Mouse (Mus musculus) thymus, postnatal 25 days (tissue): Measurements from ENCODE around the gene Ttc41.

Experiments used
- DNase-seq: peaks from one replicate; pipeline ENCODE4 v3.0.0; 2022

The Ttc41 gene

DNA sequence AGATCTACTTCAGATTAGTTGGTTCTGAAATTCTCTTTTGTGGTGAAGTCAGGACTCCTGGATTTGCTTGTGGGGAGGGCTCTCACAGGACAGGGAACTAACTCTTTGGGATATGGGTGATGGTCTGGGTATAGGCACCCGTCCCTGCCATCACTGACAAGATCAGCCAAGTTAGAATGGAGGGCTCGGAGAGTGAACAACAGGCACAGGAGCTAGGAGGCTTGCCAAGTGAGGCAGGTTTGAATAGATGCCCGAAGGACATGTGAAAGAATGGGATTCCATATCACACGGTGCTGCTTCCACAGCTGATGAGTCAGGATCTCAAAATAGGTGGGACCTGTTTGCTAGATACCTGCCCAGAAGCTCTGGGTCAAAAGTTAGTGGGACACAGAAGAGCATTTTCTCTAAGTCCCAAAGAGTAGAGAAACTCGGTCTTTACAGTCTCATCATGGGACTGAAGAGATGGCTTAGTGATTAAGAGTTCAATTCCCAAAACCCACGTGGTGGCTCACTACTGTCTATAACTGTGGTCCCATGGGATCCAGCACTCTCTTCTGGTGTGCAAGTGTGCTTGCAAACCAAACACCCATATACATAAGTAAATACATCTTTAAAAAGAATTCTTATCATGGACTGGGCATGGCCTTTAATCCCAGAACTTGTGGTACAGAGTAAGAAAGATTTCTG lies 50.3 kb downstream of the Ttc41 start:
- DNase-seq = no peak

- no peak for DNase-seq
Measured at GRCm38 (mm10) chr10:86757724-86758123, 52.1 kb downstream of the Ttc41 start.

GRCm38 (mm10) chr10:86758211-86758610 lies 52.6 kb downstream of the Ttc41 start:
- DNase-seq = no peak

DNA sequence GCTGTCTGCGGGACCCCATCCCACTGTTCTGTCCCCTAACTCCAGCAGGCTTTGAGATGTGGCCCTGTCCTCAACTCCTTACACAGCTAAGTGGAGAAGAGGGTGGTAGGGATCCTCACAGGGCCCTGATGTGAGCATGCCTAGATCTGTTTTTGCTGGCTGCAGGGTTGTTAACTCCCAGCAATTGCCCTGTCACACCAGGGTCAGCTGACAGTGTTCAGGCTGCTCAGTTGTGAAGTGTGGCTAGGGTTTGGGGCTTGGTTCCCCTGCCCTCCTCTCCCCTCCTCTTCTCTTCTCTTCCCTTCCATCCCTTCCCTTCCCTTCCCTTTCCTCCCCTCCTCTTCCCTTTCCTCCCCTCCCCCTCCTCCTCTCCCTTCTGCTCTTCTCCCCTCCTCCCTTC lies 55.6 kb downstream of the Ttc41 start:
- no peak for DNase-seq

DNA sequence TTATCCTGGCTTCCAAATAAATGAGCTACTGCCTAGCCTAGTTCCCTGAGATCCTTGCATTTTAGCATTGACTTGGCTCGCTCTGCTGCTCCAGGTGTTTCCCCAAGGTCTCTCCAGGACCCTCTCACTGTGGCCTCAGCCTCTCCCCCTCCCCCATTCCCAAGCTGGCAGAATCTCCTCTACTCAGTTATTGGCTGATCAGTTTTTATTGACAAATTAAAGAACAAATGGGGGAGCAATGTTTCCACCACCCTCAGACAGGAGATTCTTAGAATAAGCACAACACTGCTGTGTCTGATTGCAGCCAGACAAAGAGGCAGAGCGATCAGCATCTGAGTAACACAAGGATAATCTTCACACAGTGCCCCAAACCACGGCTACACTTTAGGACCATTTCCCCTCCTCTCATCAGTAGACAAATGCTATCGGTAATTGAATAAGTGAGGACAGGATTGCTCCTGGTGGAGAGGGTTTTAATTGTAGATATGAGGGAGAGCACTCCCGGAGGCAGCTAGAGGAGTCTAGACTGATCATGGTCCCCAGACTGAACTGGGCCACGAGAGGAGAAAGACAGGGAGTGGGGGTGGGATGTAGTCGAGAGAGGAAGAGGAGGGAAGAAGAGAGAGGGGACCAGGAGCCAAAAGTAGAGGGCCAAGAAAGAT lies 56.2 kb downstream of the Ttc41 start:
- DNase-seq = no peak

DNA sequence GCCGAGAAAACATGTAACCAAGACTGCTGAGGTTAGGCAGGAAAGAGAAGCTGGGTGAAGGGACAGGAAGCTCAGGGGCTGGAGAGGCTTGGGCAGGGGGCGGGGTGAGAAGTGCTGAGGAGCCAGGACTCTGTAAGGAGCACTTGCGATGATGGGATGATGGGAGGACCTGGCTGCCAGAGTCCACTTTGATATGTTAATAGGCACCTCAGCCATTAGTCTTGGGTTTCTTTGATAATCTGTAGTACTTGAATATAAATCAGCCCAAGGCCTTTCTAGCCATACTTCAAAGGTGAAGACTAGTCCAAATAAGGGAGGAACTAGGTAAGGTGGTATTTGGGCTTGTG lies 56.7 kb downstream of the Ttc41 start:
- DNase-seq = no peak

GRCm38 (mm10) chr10:86763672-86764071 lies 58.1 kb downstream of the Ttc41 start, which contains the start of gene Gm49358:
Gene Gm49358, plus strand, starts transcription at chr10:86763972.
- DNase-seq = no peak

GRCm38 (mm10) chr10:86765344-86765966 lies 59.8 kb downstream of the Ttc41 start:
- no peak for DNase-seq

DNA sequence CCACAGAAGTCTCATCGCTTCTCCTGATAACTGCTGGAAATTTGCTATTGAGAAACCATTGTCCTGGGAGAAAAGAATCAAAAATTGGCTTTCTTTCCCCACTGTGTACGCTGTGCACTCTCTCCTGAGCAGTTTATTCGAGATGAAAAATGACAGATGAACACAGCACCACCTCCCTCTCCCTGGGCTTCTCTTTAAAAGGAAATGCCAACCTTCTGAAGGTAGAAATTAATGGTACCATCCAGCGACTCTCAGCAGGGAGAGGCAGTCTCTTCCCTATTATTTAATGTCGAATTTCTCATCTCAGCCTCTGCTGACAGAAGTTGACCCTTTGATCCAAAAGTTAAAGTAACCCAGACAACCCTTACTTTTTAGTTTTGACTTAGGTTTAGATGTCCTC lies 63.6 kb downstream of the Ttc41 start:
- no peak for DNase-seq

- DNase-seq = no peak
Measured at GRCm38 (mm10) chr10:86769797-86770196, 64.2 kb downstream of the Ttc41 start.

DNA sequence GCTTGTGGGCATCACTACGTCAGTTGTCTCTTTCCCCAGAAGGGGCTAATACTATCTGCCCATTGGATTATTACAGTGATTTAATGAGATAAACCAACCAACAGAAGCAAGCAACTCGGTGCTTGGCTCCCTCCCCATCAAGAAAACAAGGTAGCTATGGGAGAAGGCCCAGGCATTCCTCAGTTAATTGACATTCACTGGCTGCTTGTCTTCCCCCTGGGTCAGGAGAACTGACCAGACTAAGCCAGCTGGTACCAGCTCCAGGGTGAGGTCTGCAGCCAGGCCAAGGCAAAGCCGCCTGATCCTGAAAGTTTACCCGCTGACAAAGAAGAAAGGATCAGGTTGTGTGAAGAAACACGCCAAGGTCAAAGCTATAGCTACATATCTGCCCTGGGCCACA lies 66.1 kb downstream of the Ttc41 start:
- no peak for DNase-seq

DNA sequence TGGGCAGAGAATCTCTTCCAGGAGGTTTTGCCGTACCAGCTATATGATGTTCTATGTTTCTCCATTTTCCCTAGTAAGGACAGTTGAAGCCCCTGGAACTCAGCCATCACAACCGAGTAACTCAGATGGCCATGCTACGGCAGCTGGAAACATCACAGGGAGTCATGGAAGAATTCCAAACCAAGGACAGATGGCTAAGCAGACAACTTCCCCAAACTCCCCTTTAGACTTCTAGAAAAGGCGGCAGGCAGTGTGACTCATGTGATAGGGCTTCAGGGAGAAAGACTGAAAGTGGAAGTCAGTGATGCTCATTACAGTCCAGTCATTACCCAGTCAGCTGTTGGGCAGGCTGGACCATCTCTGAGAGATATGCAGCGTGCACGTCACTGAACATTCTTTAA lies 66.6 kb downstream of the Ttc41 start:
- no peak for DNase-seq

DNA sequence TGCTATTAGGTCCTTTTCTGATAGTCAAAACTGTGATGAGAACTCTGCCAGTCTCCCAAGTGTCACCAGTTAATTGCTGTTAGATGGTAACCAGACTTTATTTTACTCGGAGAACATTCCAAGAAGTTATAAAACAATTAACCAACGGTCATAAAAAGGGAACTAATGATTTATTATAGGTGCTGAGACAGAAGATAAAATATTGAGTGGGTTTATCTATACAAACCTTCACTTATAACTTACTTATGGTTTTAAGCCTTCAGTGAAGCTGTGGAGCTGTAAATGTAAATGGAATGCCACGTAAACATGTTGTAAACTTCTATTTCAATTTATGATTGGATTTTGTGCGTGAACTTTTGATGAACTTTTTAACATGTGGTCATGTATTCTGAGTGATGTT lies 67.7 kb downstream of the Ttc41 start:
- DNase-seq = no peak

GRCm38 (mm10) chr10:86776281-86776680 lies 70.7 kb downstream of the Ttc41 start:
- DNase-seq = no peak

DNA sequence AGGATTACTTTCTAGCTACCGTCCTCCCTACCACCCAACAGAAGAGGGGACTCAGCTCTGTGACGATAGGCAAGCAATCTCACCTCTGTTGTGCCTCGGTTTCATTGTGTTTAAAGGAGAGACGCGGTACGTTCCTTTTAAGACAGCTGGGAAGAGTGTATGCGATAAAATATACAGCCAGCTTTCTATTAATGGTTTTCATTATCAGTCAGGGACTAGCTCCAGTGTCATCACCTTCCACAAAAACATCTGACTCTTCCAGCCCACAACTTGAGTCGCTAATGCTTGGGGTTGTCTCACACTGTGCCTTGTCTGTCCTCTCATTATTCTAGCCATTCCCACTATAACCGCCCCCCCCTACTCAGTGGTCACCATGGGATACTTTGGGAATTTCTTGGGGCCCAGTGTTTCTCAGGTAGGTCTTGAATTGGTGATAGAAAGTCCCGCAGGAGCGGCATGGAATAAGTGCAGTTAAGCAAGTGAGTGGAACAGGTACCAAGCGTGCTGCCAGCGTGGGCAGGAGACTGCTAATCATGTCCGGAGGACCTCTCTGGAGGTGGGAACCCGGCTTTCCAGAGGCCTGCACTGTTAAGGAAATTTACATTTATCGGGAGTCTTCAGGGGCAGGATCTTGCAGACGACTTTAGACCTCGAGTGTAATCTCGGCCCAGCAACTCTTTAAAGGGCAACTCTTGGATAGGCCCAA lies 72.2 kb downstream of the Ttc41 start:
- DNase-seq = no peak

DNA sequence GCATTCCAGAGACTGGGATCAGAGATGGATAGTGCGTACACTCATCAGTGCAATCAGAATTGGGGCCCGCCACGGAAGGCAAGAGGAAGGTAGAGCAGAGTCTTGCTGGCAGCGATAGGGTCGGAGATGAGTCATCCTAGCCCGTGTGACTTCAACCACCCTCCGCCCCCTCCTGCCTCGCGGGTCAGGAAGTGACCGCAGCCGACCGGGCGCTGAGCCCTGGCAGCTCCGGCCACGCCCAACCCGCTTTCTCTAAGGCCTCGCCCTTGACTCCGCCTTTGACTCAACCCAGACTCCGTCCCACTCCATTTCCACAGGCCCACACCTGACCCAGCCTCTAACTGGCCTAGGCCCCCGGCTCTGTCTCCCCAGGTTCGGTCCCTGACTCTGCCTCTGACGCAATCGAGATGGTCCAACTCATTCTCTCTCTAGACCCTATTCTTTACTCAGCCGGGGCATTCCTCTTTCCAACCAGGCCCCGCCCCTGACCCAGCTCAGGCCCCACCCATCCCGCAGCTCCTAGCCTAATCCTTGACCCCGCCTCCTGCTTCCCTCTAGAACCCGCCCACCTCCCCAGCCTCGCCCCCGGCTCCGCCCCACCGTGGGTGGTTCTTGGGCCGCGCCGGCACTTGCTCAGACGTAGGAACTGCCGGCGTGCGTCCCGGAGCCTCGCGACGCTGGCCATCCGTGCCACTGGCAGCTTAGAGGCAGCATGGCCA lies 72.9 kb downstream of the Ttc41 start, which contains the start of gene Nt5dc3:
Gene Nt5dc3 (plus strand): TSS at position 608 of the 719 bp plus-strand sequence.
- peak; percentile 95 for DNase-seq

GRCm38 (mm10) chr10:86779117-86779755 lies 73.6 kb downstream of the Ttc41 start:
- DNase-seq = no peak

DNA sequence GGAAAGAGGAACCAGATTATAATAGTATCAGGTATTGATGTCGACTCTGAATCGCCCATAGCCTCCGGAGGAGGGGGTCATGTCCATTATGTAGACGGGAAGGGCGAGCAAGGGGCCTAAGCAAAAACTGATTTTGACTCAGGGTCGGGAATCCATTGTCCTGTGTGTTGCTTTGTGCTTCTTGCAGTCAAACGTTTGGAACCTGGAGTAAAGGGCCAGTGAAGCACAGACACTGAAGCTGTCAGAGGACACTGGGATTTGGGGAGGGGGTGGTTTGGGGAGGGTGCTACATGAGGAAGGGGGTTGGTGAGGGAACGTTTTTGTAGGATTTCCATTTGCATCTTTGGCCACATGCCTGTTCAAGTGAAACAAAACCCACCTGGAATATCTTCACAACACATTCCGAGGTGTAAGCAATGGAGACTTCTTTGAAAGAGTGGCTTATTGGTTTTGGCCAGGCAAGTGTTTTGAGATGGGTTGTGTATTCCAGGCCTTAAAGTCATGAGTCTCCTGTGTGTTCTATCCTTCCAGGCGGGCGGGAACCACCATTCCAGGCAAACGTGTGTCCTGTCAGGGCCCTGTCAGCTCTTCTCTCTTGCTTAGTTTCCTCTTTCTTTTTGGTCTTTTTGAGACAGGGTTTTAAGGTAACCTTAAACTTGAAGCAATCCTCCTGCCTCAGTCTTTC lies 74.3 kb downstream of the Ttc41 start:
- no peak for DNase-seq

- DNase-seq = no peak
Measured at GRCm38 (mm10) chr10:86781641-86782040, 76.0 kb downstream of the Ttc41 start.

DNA sequence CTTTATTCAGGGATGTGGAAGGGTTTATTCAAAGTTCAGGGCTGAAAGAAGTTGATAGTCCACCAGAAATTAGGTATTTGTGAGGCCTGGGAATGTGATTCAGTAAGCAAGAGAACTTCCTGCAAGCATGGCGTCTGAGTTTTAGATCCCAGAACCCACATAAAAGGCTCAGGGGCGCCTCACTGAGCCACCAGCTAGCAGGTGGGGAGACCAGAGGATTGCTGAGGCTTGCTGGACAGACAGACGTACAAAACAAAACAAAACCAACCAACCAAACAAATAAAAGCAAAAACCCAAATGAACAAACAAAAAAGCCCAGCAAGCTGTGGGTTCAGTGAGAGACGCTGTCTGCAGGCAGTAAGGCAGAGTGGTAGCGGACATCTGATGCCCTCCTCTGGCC lies 77.0 kb downstream of the Ttc41 start:
- DNase-seq = no peak

GRCm38 (mm10) chr10:86783561-86783960 lies 78.0 kb downstream of the Ttc41 start:
- DNase-seq = no peak
